23 mouse cellular contexts compared by ENCODE assay signal in genomic region chr13:90238331-90238730, GRCm38 (mm10).
A peak's percentile ranks its signal among the peaks of the same experiment; 100 is the strongest.
DNase-seq lines count a peak whose midpoint lies in the region; ATAC-seq and TF ChIP-seq lines count a peak whose summit lies in the region.
"Had no signal": no experiment of that assay in that cellular context is flagged by ENCODE, and none has a peak within 500 bp of the region (broad histone marks: within the 10 kb centered on the region; RNA-seq: fewer than 3 reads in every experiment).

No protein-coding gene starts in this region.

- 55% methylated on average over 4 of the region's 4 CpGs for WGBS in hindbrain, embryonic 11.5 days
- WGBS in hindbrain, embryonic 13.5 days, result 52% methylated on average over 4 of the region's 4 CpGs
- WGBS in limb, embryonic 14.5 days, result 57% methylated on average over 4 of the region's 4 CpGs
- 67% methylated on average over 4 of the region's 4 CpGs for WGBS in limb, embryonic 10.5 days

- no peak overlapping the region for H3K4me3 ChIP-seq in hindbrain, embryonic 11.5 days (ENCODE audit: low read depth, low read length)
- H3K4me3 ChIP-seq in hindbrain, embryonic 13.5 days, result no peak overlapping the region
- H3K4me3 ChIP-seq in limb, embryonic 14.5 days (replicated peaks; ENCODE audit: low read length), result no peak overlapping the region
- H3K4me3 ChIP-seq in limb, embryonic 10.5 days, result no peak overlapping the region
- H3K4me3 ChIP-seq: forebrain, embryonic 12.5 days; left cerebral cortex, adult 2 months; limb, embryonic 12.5 days; liver, embryonic 13.5 days; lung, embryonic 15.5 days; myocyte had no signal

- H3K27me3 ChIP-seq in hindbrain, embryonic 11.5 days (ENCODE audit: control insufficient read depth, insufficient read depth, low read length), result no peaks in the 10 kb centered on the region
- H3K27me3 ChIP-seq in hindbrain, embryonic 13.5 days, result no peaks in the 10 kb centered on the region
- no peaks in the 10 kb centered on the region for H3K27me3 ChIP-seq in limb, embryonic 14.5 days (ENCODE audit: control insufficient read depth, insufficient read depth, low read length)
- H3K27me3 ChIP-seq in limb, embryonic 10.5 days (ENCODE audit: low read depth, poor library complexity, severe bottlenecking), result no peaks in the 10 kb centered on the region
- H3K27me3 ChIP-seq: forebrain, embryonic 12.5 days; limb, embryonic 12.5 days; liver, embryonic 13.5 days; lung, embryonic 15.5 days had no signal

- TF ChIP-seq POLR2A in limb, embryonic 14.5 days (IDR thresholded peaks at IDR 0.05; ENCODE audit: borderline replicate concordance, extremely low read depth, insufficient read depth, insufficient read length), result no peak

- H3K9ac ChIP-seq in hindbrain, embryonic 11.5 days (ENCODE audit: low read depth, low read length), result no peak overlapping the region
- H3K9ac ChIP-seq in hindbrain, embryonic 13.5 days, result no peak overlapping the region
- H3K9ac ChIP-seq in limb, embryonic 14.5 days (ENCODE audit: low read depth, low read length, severe bottlenecking), result no peak overlapping the region
- H3K9ac ChIP-seq: forebrain, embryonic 12.5 days; limb, embryonic 12.5 days; liver, embryonic 13.5 days; lung, embryonic 15.5 days had no signal

- no peak overlapping the region for H3K27ac ChIP-seq in hindbrain, embryonic 11.5 days (ENCODE audit: low read depth, low read length)
- H3K27ac ChIP-seq in hindbrain, embryonic 13.5 days, result no peak overlapping the region
- H3K27ac ChIP-seq in limb, embryonic 14.5 days (replicated peaks; ENCODE audit: low read depth, low read length), result no peak overlapping the region
- no peak overlapping the region for H3K27ac ChIP-seq in limb, embryonic 10.5 days
- H3K27ac ChIP-seq: forebrain, embryonic 12.5 days; left cerebral cortex, adult 2 months; limb, embryonic 12.5 days; liver, embryonic 13.5 days; lung, embryonic 15.5 days; macrophage had no signal

- H3K4me2 ChIP-seq in hindbrain, embryonic 11.5 days (replicated peaks; ENCODE audit: low read depth, low read length), result no peak overlapping the region
- no peak overlapping the region for H3K4me2 ChIP-seq in hindbrain, embryonic 13.5 days
- no peak overlapping the region for H3K4me2 ChIP-seq in limb, embryonic 14.5 days (replicated peaks; ENCODE audit: low read depth, low read length, severe bottlenecking)
- H3K4me2 ChIP-seq: forebrain, embryonic 12.5 days; limb, embryonic 12.5 days; liver, embryonic 13.5 days; lung, embryonic 15.5 days; midbrain, embryonic 11.5 days had no signal

- H3K9me3 ChIP-seq in hindbrain, embryonic 11.5 days (ENCODE audit: control insufficient read depth, low read length), result no peaks in the 10 kb centered on the region
- H3K9me3 ChIP-seq in hindbrain, embryonic 13.5 days, result no peaks in the 10 kb centered on the region; the same call in 1 of the 2 replicates
- no peaks in the 10 kb centered on the region for H3K9me3 ChIP-seq in limb, embryonic 14.5 days (ENCODE audit: control insufficient read depth, low read length)
- no peaks in the 10 kb centered on the region for H3K9me3 ChIP-seq in limb, embryonic 10.5 days (replicated peaks)
- H3K9me3 ChIP-seq: forebrain, embryonic 12.5 days; liver, embryonic 13.5 days; lung, embryonic 15.5 days had no signal

- H3K36me3 ChIP-seq in hindbrain, embryonic 11.5 days (ENCODE audit: control insufficient read depth, insufficient read depth, low read length), result no peaks in the 10 kb centered on the region
- H3K36me3 ChIP-seq in hindbrain, embryonic 13.5 days, result no peaks in the 10 kb centered on the region
- no peaks in the 10 kb centered on the region for H3K36me3 ChIP-seq in limb, embryonic 14.5 days (ENCODE audit: control insufficient read depth, insufficient read depth, low read length)
- no peaks in the 10 kb centered on the region for H3K36me3 ChIP-seq in limb, embryonic 10.5 days
- H3K36me3 ChIP-seq: forebrain, embryonic 12.5 days; limb, embryonic 12.5 days; liver, embryonic 13.5 days; lung, embryonic 15.5 days had no signal

- H3K4me1 ChIP-seq in hindbrain, embryonic 11.5 days (replicated peaks; ENCODE audit: control insufficient read depth, insufficient read depth, low read length), result no peaks in the 10 kb centered on the region
- no peaks in the 10 kb centered on the region for H3K4me1 ChIP-seq in hindbrain, embryonic 13.5 days (replicated peaks)
- no peaks in the 10 kb centered on the region for H3K4me1 ChIP-seq in limb, embryonic 14.5 days (ENCODE audit: control insufficient read depth, insufficient read depth, low read length)
- no peaks in the 10 kb centered on the region for H3K4me1 ChIP-seq in limb, embryonic 10.5 days
- H3K4me1 ChIP-seq: forebrain, embryonic 12.5 days; limb, embryonic 12.5 days; liver, embryonic 13.5 days; lung, embryonic 15.5 days had no signal

- no peak for ATAC-seq in hindbrain, embryonic 11.5 days (ENCODE audit: low FRiP score)
- no peak for ATAC-seq in hindbrain, embryonic 13.5 days (ENCODE audit: low FRiP score)
- no peak for ATAC-seq in limb, embryonic 14.5 days (ENCODE audit: low FRiP score, low read depth)
- no peak for ATAC-seq in inflammation-experienced regulatory T-cells, adult 6 months

- DNase-seq in hindbrain, embryonic 11.5 days (ENCODE audit: low spot score), result peak; percentile 10
- peak; percentile 53 for DNase-seq in limb, embryonic 14.5 days (ENCODE audit: low spot score)
- DNase-seq in limb, embryonic 10.5 days (ENCODE audit: low spot score), result no peak
- peak; percentile 25 for DNase-seq in MN1 (ENCODE audit: low spot score)
- peak; percentile 53 for DNase-seq in embryo, embryonic 10.5 days (ENCODE audit: low spot score)
- no peak for DNase-seq in layer of hippocampus, postnatal 36 days
- DNase-seq: adrenal gland, adult 2 months; B cell, adult 2 months; cerebellum, adult 9-11 months; gastrocnemius, postnatal 36 days; kidney, adult 11 months; kidney, postnatal 14 days; liver, embryonic 13.5 days; thymus, postnatal 14 days had no signal

Comparison
In these comparisons a context has a peak if more than half of its experiments do, and no peak if none do; other contexts are left out.
1. DNase-seq: peak in hindbrain, embryonic 11.5 days (single experiment), limb, embryonic 14.5 days (single experiment), MN1 (single experiment) and embryo, embryonic 10.5 days (single experiment); none in limb, embryonic 10.5 days (single experiment) and layer of hippocampus, postnatal 36 days (0 of 2).